Mouse (Mus musculus) limb, embryonic 13.5 days (tissue): ENCODE data around the gene Ly6g6c. TPM values are rescaled to one million over a fixed set of nuclear protein-coding genes. Genes with fewer than 3 reads are reported as not detected.

Source experiments
- ATAC-seq: fragments of 200-750 bp; cut with Nextera tagmentation; 2 replicates; pipeline ENCODE4 v1.8.0; 2017; ENCODE audit warnings: low read depth, moderate number of reproducible peaks, moderate TSS enrichment; ENCODE audit not compliant: low FRiP score
- H3K27ac ChIP-seq: fragments of 300-500 bp; sonication (generic); 2 replicates; pipeline ENCODE4 v1.5.1; 2015; ENCODE audit warnings: inconsistent platforms, mild to moderate bottlenecking, moderate library complexity
- H3K27me3 ChIP-seq: fragments of 300-500 bp; sonication (generic); 2 replicates; pipeline ENCODE4 v1.6.1; 2015; ENCODE audit warnings: mild to moderate bottlenecking, inconsistent platforms
- H3K36me3 ChIP-seq: fragments of 300-500 bp; sonication (generic); 2 replicates; pipeline ENCODE4 v1.6.1; 2015; ENCODE audit warnings: inconsistent platforms, mild to moderate bottlenecking, moderate library complexity
- H3K4me1 ChIP-seq: fragments of 300-500 bp; sonication (generic); 2 replicates; pipeline ENCODE4 v1.6.1; 2015; ENCODE audit warnings: inconsistent platforms
- H3K4me2 ChIP-seq: fragments of 300-500 bp; sonication (generic); replicated peaks from 2 replicates; pipeline ENCODE4 v1.6.1; 2015; ENCODE audit warnings: inconsistent platforms, mild to moderate bottlenecking, moderate library complexity
- H3K4me3 ChIP-seq: fragments of 300-500 bp; sonication (generic); 2 replicates; pipeline ENCODE4 v1.5.1; 2015; ENCODE audit warnings: moderate library complexity, mild to moderate bottlenecking, inconsistent platforms
- H3K9ac ChIP-seq: fragments of 300-500 bp; sonication (generic); 2 replicates; pipeline ENCODE4 v1.6.1; 2015; ENCODE audit warnings: mild to moderate bottlenecking, inconsistent platforms
- H3K9me3 ChIP-seq: fragments of 300-500 bp; sonication (generic); 2 replicates; pipeline ENCODE4 v1.6.1; 2016; ENCODE audit warnings: inconsistent platforms
- WGBS: fragments of 180-500 bp; shearing (Covaris S2); methylation state at CpG from one replicate; pipeline ENCODE4 v1.1.7; 2015; 5-methylcytosine and 5-hydroxymethylcytosine counted together
- polyA plus RNA-seq: library from polyadenylated mRNA; unstranded; fragments of >200 nt; fragmentation: Nextera tagmentation; extraction: Ambion mirVana; gene quantifications from 2 replicates; pipeline ENCODE4 v1.2.1, GENCODE M21; 2015

The Ly6g6c gene
- polyA plus RNA-seq, 1 experiment from 2014 or later, result 0.15 TPM

DNA sequence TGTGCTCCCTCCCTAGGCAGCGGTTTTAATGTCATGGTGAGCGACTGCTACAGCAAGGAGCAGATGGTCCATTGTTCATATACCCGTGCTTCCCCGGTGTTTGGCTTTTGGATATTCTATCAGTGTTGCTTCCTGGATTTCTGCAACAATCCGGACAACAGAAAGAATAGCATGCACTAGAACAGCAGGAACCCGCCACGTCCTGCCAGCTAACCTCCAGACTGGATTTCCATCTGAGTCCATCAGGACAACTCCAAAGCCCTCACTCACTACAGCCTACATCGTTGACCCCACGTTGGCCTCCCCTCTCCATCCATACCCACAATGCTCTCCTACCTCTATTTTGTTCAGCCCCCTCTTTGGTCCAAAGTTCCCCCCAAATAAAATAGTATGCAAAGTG is 46.6 kb downstream of the Ly6g6c start:
- Histone ChIP-seq H3K9ac (no peak overlapping the region), H3K36me3 (peaks cover 25% of the 10 kb centered on the region), H3K4me1 (no peaks in the 10 kb centered on the region), H3K4me3 (no peak overlapping the region), H3K9me3 (no peaks in the 10 kb centered on the region), H3K27me3 (no peaks in the 10 kb centered on the region), H3K4me2 (no peak overlapping the region), H3K27ac (no peak overlapping the region)
- 80% methylated on average over 9 of the region's 9 CpGs for WGBS
- ATAC-seq, result no peak

GRCm38 (mm10) chr17:35115046-35116019 is 50.1 kb downstream of the Ly6g6c start, which contains the start of gene Ly6g5b:
Gene Ly6g5b (minus strand): TSS chr17:35115428.
- no peaks in the 10 kb centered on the region for H3K27me3 ChIP-seq
- H3K9ac ChIP-seq, result no peak within 1 kb of the TSS
- no peak for ATAC-seq
- no peaks in the 10 kb centered on the region for H3K9me3 ChIP-seq
- H3K36me3 ChIP-seq, result peaks cover 47% of the 10 kb centered on the region
- 81% methylated on average over 8 of the region's 8 CpGs for WGBS
- H3K4me3 ChIP-seq, result no peak within 1 kb of the TSS
- no peak within 1 kb of the TSS for H3K4me2 ChIP-seq
- no peak within 1 kb of the TSS for H3K27ac ChIP-seq
- H3K4me1 ChIP-seq, result peaks cover 9% of the 10 kb centered on the region

Other genes with a start within 250 kb of the Ly6g6c start
- 28.2 and 28.7 TPM in 2 replicates for gene Stk19, start 228.4 kb upstream of the Ly6g6c start, polyA plus RNA-seq
- 62.8 and 74.3 TPM in 2 replicates for gene Dxo, start 228.4 kb upstream of the Ly6g6c start, polyA plus RNA-seq
- 54.0 and 55.2 TPM in 2 replicates for gene Skiv2l, start 215.2 kb upstream of the Ly6g6c start, polyA plus RNA-seq
- gene Nelfe, start 215.0 kb upstream of the Ly6g6c start, polyA plus RNA-seq, result 114 and 126 TPM in 2 replicates
- gene Cfb, start 202.9 kb upstream of the Ly6g6c start, polyA plus RNA-seq, result 1.9 and 2.0 TPM in 2 replicates
- gene Zbtb12, start 185.9 kb upstream of the Ly6g6c start, polyA plus RNA-seq, result 5.4 TPM in 2 replicates
- gene Gm20547, start 183.3 kb upstream of the Ly6g6c start, polyA plus RNA-seq, result not detected in 2 replicates
- 1.6 and 2.4 TPM in 2 replicates for gene C2, start 167.1 kb upstream of the Ly6g6c start, polyA plus RNA-seq
- gene Ehmt2, start 166.9 kb upstream of the Ly6g6c start, polyA plus RNA-seq, result 97.0 and 103 TPM in 2 replicates
- 0.14 TPM in 1 of 2 replicates, not detected in the other for gene Slc44a4, start 150.9 kb upstream of the Ly6g6c start, polyA plus RNA-seq
- 20.0 and 21.0 TPM in 2 replicates for gene Neu1, start 134.1 kb upstream of the Ly6g6c start, polyA plus RNA-seq
- 0.32 and 0.43 TPM in 2 replicates for gene Hspa1b, start 106.2 kb upstream of the Ly6g6c start, polyA plus RNA-seq
- gene Gm20481, start 95.5 kb upstream of the Ly6g6c start, polyA plus RNA-seq, result not detected in 2 replicates
- 3.7 and 4.4 TPM in 2 replicates for gene Hspa1a, start 93.2 kb upstream of the Ly6g6c start, polyA plus RNA-seq
- 0.49 and 0.81 TPM in 2 replicates for gene Hspa1l, start 92.7 kb upstream of the Ly6g6c start, polyA plus RNA-seq
- 196 and 200 TPM in 2 replicates for gene Lsm2, start 83.5 kb upstream of the Ly6g6c start, polyA plus RNA-seq
- gene Vars, start 64.4 kb upstream of the Ly6g6c start, polyA plus RNA-seq, result 102 and 110 TPM in 2 replicates
- 0.17 TPM in 2 replicates for gene Vwa7, start 48.8 kb upstream of the Ly6g6c start, polyA plus RNA-seq
- 7.2 and 8.2 TPM in 2 replicates for gene Sapcd1, start 37.4 kb upstream of the Ly6g6c start, polyA plus RNA-seq
- 2.6 and 4.6 TPM in 2 replicates for gene Msh5, start 18.6 kb upstream of the Ly6g6c start, polyA plus RNA-seq
- 247 and 266 TPM in 2 replicates for gene Clic1, start 15.4 kb upstream of the Ly6g6c start, polyA plus RNA-seq
- gene Ddah2, start 6.4 kb upstream of the Ly6g6c start, polyA plus RNA-seq, result 423 and 428 TPM in 2 replicates
- gene Mpig6b, start 796 bp downstream of the Ly6g6c start, polyA plus RNA-seq, result 0.29 and 0.71 TPM in 2 replicates
- 2.0 and 3.4 TPM in 2 replicates for gene Ly6g6e, start 11.5 kb downstream of the Ly6g6c start, polyA plus RNA-seq
- 0.57 and 0.65 TPM in 2 replicates for gene Ly6g6d, start 12.7 kb downstream of the Ly6g6c start, polyA plus RNA-seq
- 0.17 and 0.28 TPM in 2 replicates for gene Ly6g6f, start 20.2 kb downstream of the Ly6g6c start, polyA plus RNA-seq
- gene Abhd16a, start 23.9 kb downstream of the Ly6g6c start, polyA plus RNA-seq, result 93.1 and 94.9 TPM in 2 replicates
- gene Ly6g5c, start 42.9 kb downstream of the Ly6g6c start, polyA plus RNA-seq, result not detected in 2 replicates
- 0.91 and 1.1 TPM in 2 replicates for gene Ly6g5b, start 50.0 kb downstream of the Ly6g6c start, polyA plus RNA-seq
- 21.3 and 21.9 TPM in 2 replicates for gene Gpank1, start 56.1 kb downstream of the Ly6g6c start, polyA plus RNA-seq
- 279 and 284 TPM in 2 replicates for gene Csnk2b, start 56.7 kb downstream of the Ly6g6c start, polyA plus RNA-seq
- 11.7 and 13.4 TPM in 2 replicates for gene D17H6S53E, start 61.0 kb downstream of the Ly6g6c start, polyA plus RNA-seq
- gene Apom, start 66.7 kb downstream of the Ly6g6c start, polyA plus RNA-seq, result 3.2 TPM in 1 of 2 replicates, not detected in the other
- 66.7 and 67.2 TPM in 2 replicates for gene Bag6, start 69.8 kb downstream of the Ly6g6c start, polyA plus RNA-seq
- gene Prrc2a, start 99.5 kb downstream of the Ly6g6c start, polyA plus RNA-seq, result 217 and 227 TPM in 2 replicates
- 9.0 and 10.2 TPM in 2 replicates for gene Aif1, start 110.7 kb downstream of the Ly6g6c start, polyA plus RNA-seq
- 10.1 and 12.1 TPM in 2 replicates for gene Lst1, start 123.1 kb downstream of the Ly6g6c start, polyA plus RNA-seq
- 0.99 and 1.3 TPM in 2 replicates for gene Ltb, start 129.1 kb downstream of the Ly6g6c start, polyA plus RNA-seq
- gene Tnf, start 136.6 kb downstream of the Ly6g6c start, polyA plus RNA-seq, result 0.27 and 0.36 TPM in 2 replicates
- not detected in 2 replicates for gene Lta, start 140.0 kb downstream of the Ly6g6c start, polyA plus RNA-seq
- 0.40 and 0.60 TPM in 2 replicates for gene Gm16181, start 155.4 kb downstream of the Ly6g6c start, polyA plus RNA-seq
- gene Atp6v1g2, start 168.3 kb downstream of the Ly6g6c start, polyA plus RNA-seq, result 4.2 and 5.3 TPM in 2 replicates
- 11.3 and 12.2 TPM in 2 replicates for gene Nfkbil1, start 170.4 kb downstream of the Ly6g6c start, polyA plus RNA-seq
- 552 and 562 TPM in 2 replicates for gene Ddx39b, start 176.4 kb downstream of the Ly6g6c start, polyA plus RNA-seq
- 29.1 and 30.8 TPM in 2 replicates for gene H2-D1, start 197.3 kb downstream of the Ly6g6c start, polyA plus RNA-seq